ENCODE assay signal across 24 mouse cellular contexts in the genomic region with DNA sequence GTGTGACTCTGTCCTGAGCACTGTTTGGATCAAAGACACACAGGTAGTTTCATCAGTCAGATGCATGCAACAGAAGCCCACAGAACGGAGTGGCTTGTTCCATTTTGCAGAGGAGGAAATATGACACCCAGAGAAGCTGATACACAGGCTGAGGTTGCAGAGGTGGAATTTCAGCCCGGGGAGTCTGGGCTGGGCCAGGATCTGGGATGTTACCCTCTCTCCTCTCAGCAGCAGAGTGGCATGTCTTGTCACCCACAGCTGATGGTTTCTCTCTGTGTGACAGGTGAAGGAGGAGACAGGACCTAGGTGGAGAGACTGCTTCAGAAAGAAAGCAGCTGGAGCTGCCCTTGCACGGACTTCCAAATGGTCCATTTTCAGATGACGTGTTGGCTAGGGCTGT.
"Had no signal": no experiment of that assay in that cellular context is flagged by ENCODE, and none has a peak within 500 bp of the region (broad histone marks: within the 10 kb centered on the region; RNA-seq: fewer than 3 reads in every experiment).

No protein-coding gene starts in this region.

- H3K27ac ChIP-seq: left cerebral cortex, adult 2 months; limb, embryonic 13.5 days; liver, embryonic 14.5 days; macrophage; midbrain, embryonic 12.5 days; midbrain, embryonic 15.5 days; neural tube, embryonic 12.5 days; neural tube, embryonic 15.5 days; stomach, postnatal 0 days had no signal

- H3K36me3 ChIP-seq: limb, embryonic 13.5 days; midbrain, embryonic 12.5 days; midbrain, embryonic 15.5 days; neural tube, embryonic 12.5 days; neural tube, embryonic 15.5 days had no signal

- H3K9me3 ChIP-seq: limb, embryonic 13.5 days; midbrain, embryonic 12.5 days; midbrain, embryonic 15.5 days; neural tube, embryonic 12.5 days; neural tube, embryonic 15.5 days had no signal

- H3K4me3 ChIP-seq: left cerebral cortex, adult 2 months; limb, embryonic 13.5 days; midbrain, embryonic 12.5 days; midbrain, embryonic 15.5 days; neural tube, embryonic 12.5 days; neural tube, embryonic 15.5 days had no signal

- ATAC-seq: inflammation-experienced regulatory T-cells, adult 6 months; intestine, embryonic 16.5 days; liver, postnatal 0 days; lung, postnatal 0 days; midbrain, embryonic 15.5 days had no signal

- H3K27me3 ChIP-seq: limb, embryonic 13.5 days; midbrain, embryonic 12.5 days; midbrain, embryonic 15.5 days; neural tube, embryonic 12.5 days; neural tube, embryonic 15.5 days had no signal

- H3K4me2 ChIP-seq: limb, embryonic 13.5 days; lung, embryonic 14.5 days; midbrain, embryonic 12.5 days; midbrain, embryonic 15.5 days; neural tube, embryonic 12.5 days; neural tube, embryonic 15.5 days had no signal

- H3K9ac ChIP-seq: limb, embryonic 13.5 days; liver, embryonic 14.5 days; liver, postnatal 0 days; lung, embryonic 14.5 days; midbrain, embryonic 12.5 days; midbrain, embryonic 15.5 days; neural tube, embryonic 12.5 days; neural tube, embryonic 15.5 days had no signal

- DNase-seq: kidney, adult 8-10 months; kidney, postnatal 25 days; layer of hippocampus, postnatal 36 days; liver; liver, postnatal 0 days; lung, embryonic 14.5 days; right cerebral cortex, adult 18-20 months; right cerebral cortex, postnatal 14 days; right cerebral cortex, postnatal 4 days; thymus, adult 18-20 months; thymus, postnatal 14 days; thymus, postnatal 4 days had no signal
